Mouse (Mus musculus): ENCODE measurements around the gene Csf3r. TPM values are rescaled to one million over a fixed set of nuclear protein-coding genes. Genes with fewer than 3 reads are reported as not detected.
A peak's percentile ranks its signal among the peaks of the same experiment; 100 is the strongest.

The Csf3r gene
- polyA plus RNA-seq, 1 experiment from 2014 or later, result 0.50 TPM

DNA sequence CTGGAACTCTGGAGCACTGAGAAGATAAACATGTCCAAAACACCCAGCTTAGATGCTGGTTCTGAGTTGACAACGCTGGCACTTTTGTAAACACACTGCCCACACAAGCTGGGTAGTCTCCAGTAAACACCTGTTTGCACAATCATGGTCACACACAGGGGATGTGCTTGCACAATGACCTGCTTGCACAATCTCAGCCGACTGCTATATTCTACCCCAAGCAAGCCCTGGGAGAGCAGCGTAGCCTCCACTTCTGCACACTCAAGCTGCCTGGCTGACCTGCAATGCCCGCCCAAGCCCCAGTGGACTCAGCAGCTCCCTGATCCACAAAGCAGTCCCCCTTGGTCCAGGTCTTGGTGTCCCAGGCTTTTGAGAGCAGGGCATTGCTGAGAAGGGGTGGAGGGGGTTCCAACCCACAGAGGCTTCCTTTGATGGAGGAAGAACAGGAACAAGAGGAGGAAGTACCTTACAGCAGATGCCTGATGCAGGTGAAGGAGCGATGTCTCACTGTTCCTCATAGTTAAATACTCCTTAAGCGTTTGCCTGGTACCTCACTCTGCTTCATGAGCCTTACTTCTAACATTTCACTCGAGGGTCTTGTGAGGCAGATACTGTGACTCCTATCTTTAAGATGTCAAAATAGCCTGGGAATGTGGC is 6.5 kb upstream of the Csf3r start:
- H3K36me3 ChIP-seq, result no peaks in the 10 kb centered on the region
- H3K4me3 ChIP-seq, result no peak overlapping the region
- no peak overlapping the region for H3K4me2 ChIP-seq
- WGBS, result 84% methylated on average over 7 of the region's 7 CpGs
- H3K9me3 ChIP-seq, result no peaks in the 10 kb centered on the region
- H3K9ac ChIP-seq, result no peak overlapping the region
- no peaks in the 10 kb centered on the region for H3K27me3 ChIP-seq
- no peak for ATAC-seq (ENCODE audit: low read depth)
- H3K4me1 ChIP-seq (replicated peaks), result no peaks in the 10 kb centered on the region
- no peak overlapping the region for H3K27ac ChIP-seq (replicated peaks)

- ATAC-seq (ENCODE audit: low read depth), result no peak
- Histone ChIP-seq H3K36me3 (no peaks in the 10 kb centered on the region), H3K27ac (replicated peaks) (no peak overlapping the region), H3K27me3 (no peaks in the 10 kb centered on the region), H3K4me3 (no peak overlapping the region), H3K9me3 (no peaks in the 10 kb centered on the region), H3K4me1 (replicated peaks) (no peaks in the 10 kb centered on the region), H3K4me2 (no peak overlapping the region), H3K9ac (no peak overlapping the region)
- WGBS, result 80% methylated on average over 11 of the region's 11 CpGs
Observed at GRCm38 (mm10) chr4:126018966-126019538, 5.3 kb upstream of the Csf3r start.

GRCm38 (mm10) chr4:126025801-126026200 is 1.5 kb downstream of the Csf3r start:
- WGBS, result 86% methylated on average over 5 of the region's 5 CpGs
- ATAC-seq (ENCODE audit: low read depth), result no peak
- H3K27ac ChIP-seq (replicated peaks), result no peak overlapping the region
- H3K27me3 ChIP-seq, result no peaks in the 10 kb centered on the region
- H3K9me3 ChIP-seq, result no peaks in the 10 kb centered on the region
- no peak overlapping the region for H3K9ac ChIP-seq
- no peak overlapping the region for H3K4me2 ChIP-seq
- no peaks in the 10 kb centered on the region for H3K36me3 ChIP-seq
- H3K4me1 ChIP-seq (replicated peaks), result no peaks in the 10 kb centered on the region
- H3K4me3 ChIP-seq, result no peak overlapping the region

DNA sequence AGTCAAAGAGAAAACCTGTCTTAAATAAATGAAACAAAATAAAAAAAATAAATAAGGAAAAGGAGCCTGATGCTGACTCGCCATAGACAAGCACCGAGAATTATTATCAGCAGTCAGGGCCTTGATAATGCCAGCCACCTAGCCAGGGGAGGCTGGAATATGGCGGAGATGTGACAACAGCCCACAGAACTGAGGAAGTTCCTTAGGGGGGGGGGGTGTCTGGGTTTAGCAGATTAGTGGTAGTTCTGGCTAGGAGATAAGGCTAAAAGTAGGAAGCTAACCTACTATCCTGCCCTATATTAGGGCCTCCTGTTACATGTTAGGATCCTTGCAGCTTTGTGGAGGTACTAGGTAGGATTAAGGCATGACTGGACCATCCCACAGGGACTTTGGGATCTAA is 3.6 kb downstream of the Csf3r start:
- Histone ChIP-seq H3K9me3 (no peaks in the 10 kb centered on the region), H3K4me3 (no peak overlapping the region), H3K9ac (no peak overlapping the region), H3K4me1 (replicated peaks) (no peaks in the 10 kb centered on the region), H3K36me3 (no peaks in the 10 kb centered on the region), H3K4me2 (no peak overlapping the region), H3K27me3 (no peaks in the 10 kb centered on the region), H3K27ac (replicated peaks) (no peak overlapping the region)
- WGBS, result 95% methylated on average over 3 of the region's 3 CpGs
- ATAC-seq (ENCODE audit: low read depth), result no peak

DNA sequence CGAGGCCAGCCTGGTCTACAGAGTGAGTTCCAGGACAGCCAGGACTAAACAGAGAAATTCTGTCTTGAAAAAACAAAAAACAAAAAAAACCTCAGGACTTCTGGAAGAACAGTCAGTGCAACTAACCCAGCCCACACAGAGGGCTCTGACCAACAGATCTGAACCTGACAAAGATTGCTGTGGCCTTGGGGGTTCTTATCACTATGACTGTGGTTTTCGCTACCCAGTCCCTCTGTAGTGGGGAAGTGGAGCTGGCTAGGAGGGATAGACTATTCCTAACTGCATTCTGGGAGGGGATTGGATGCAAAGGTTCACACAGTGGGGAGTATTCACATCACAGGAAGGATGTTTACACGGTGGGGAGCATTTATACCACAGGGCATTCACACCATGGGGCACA is 4.7 kb downstream of the Csf3r start:
- Histone ChIP-seq H3K27ac (replicated peaks) (no peak overlapping the region), H3K36me3 (no peaks in the 10 kb centered on the region), H3K4me1 (replicated peaks) (no peaks in the 10 kb centered on the region), H3K9ac (no peak overlapping the region), H3K4me3 (no peak overlapping the region), H3K27me3 (no peaks in the 10 kb centered on the region), H3K4me2 (no peak overlapping the region), H3K9me3 (no peaks in the 10 kb centered on the region)
- 71% methylated on average over 3 of the region's 3 CpGs for WGBS
- no peak for ATAC-seq (ENCODE audit: low read depth)

DNA sequence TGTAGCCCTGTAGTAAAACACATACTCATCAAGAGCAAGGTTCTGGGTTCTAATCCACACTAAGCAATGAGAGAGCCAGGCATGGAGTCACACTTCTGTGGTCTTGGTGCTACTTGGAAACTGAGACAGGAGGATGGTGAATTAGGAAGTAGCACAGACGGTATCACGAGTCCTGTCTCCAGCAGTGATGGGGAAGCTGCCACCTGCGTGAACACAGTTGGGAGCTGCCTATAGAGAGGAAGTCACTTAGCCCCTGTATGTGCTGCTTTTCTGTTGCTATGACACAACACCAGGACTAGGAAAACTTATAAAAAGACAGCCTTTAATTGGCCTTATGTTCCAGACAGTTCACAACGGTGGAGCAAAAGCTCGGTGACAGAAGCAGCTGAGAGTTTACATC is 6.4 kb downstream of the Csf3r start:
- Histone ChIP-seq H3K9ac (no peak overlapping the region), H3K4me1 (replicated peaks) (no peaks in the 10 kb centered on the region), H3K27me3 (no peaks in the 10 kb centered on the region), H3K4me3 (no peak overlapping the region), H3K36me3 (no peaks in the 10 kb centered on the region), H3K4me2 (no peak overlapping the region), H3K9me3 (no peaks in the 10 kb centered on the region), H3K27ac (replicated peaks) (no peak overlapping the region)
- WGBS, result 81% methylated on average over 5 of the region's 5 CpGs
- ATAC-seq (ENCODE audit: low read depth), result no peak

DNA sequence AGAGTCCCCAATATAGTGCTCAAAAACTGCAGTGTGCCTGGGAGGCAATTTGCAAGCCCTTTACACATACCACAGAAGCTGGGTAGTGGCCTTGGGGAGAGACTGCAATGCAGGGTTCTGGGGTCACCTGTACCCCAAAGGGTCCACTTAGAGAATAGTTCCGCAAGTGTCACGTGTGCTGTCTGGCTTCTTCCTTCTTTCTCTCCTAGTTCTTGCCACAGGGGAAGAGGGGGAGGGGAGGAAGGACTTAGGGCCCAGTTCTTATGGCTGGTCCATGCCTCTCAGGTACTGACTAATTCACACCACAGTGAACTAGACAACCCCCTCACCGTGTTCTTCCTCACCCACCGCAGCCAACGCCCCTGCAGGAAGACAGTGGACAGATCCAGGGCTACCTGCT is 11.1 kb downstream of the Csf3r start:
- Histone ChIP-seq H3K27me3 (no peaks in the 10 kb centered on the region), H3K4me1 (replicated peaks) (no peaks in the 10 kb centered on the region), H3K4me3 (no peak overlapping the region), H3K9ac (no peak overlapping the region), H3K27ac (replicated peaks) (no peak overlapping the region), H3K9me3 (no peaks in the 10 kb centered on the region), H3K36me3 (no peaks in the 10 kb centered on the region), H3K4me2 (no peak overlapping the region)
- WGBS, result 86% methylated on average over 5 of the region's 5 CpGs
- ATAC-seq (ENCODE audit: low read depth), result no peak

GRCm38 (mm10) chr4:126046851-126047585 is 22.7 kb downstream of the Csf3r start, which contains the start of gene Mrps15:
Gene Mrps15, plus strand, starts transcription at chr4:126046925.
- under 1% methylated on average over 56 of the region's 56 CpGs for WGBS

GRCm38 (mm10) chr4:126051617-126052016 is 27.3 kb downstream of the Csf3r start:
- no peak overlapping the region for H3K9ac ChIP-seq
- H3K9me3 ChIP-seq, result no peaks in the 10 kb centered on the region
- no peaks in the 10 kb centered on the region for H3K27me3 ChIP-seq
- no peak overlapping the region for H3K4me2 ChIP-seq
- 87% methylated on average over 7 of the region's 7 CpGs for WGBS
- no peak for ATAC-seq (ENCODE audit: low read depth)
- no peak overlapping the region for H3K27ac ChIP-seq (replicated peaks)
- H3K4me1 ChIP-seq (replicated peaks), result peaks cover 15% of the 10 kb centered on the region
- H3K36me3 ChIP-seq, result peaks cover 76% of the 10 kb centered on the region
- no peak overlapping the region for H3K4me3 ChIP-seq

More at GRCm38 (mm10) chr4:126046851-126047585, 22.7 kb downstream of the Csf3r start, which contains the start of gene Mrps15:
- Histone ChIP-seq H3K4me3 (peak within 1 kb of the TSS; percentile 94), H3K4me2 (peak within 1 kb of the TSS; percentile 96), H3K36me3 (peaks cover 32% of the 10 kb centered on the region), H3K4me1 (replicated peaks) (peaks cover 15% of the 10 kb centered on the region), H3K9me3 (no peaks in the 10 kb centered on the region), H3K9ac (peak within 1 kb of the TSS; percentile 84), H3K27me3 (no peaks in the 10 kb centered on the region), H3K27ac (replicated peaks) (peak within 1 kb of the TSS; percentile 78)
- ATAC-seq (ENCODE audit: low read depth), result peak; percentile 97

DNA sequence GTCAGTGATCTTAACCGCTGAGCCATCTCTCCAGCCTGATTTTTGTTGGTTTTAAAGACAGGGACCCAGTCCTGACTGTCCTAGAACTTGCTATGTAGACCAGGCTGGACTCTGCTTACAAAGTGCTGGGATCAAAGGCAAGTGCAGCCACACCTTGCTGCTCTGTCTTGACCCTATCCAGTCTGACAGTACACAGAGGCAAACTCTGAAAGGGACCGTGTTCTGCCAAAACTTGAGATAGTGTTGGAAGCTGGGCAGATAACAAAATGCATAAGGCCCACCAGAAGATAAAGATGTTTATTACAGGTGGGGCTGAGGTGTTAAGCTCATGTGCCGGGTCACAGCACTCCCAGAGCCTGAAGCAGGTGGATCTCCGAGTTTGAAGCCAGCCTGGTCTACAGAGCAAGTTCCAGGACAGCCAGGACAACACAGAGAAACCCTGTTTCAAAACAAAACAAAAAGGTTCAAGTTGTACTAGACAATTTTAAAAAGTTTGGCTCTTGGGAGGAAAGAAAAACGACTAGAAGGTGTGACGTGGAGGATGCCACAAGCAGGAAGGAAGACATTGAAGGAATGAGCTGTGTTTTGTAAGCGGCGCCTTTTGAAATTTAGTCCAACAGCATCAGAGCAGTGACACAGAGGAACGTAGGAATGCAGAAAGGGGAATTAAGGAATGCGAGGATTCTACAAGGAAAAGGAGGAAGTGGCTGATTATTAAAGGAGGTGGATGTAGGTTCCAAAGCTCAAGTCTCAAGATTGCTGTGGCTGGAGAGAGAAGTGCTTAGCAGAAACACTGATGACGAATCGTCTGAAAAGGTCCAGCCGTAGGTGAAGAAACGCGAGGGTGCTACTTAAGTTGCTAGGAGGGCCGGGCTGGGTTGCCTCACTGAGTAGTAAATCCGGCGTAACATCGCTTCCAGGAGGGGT is 33.1 kb downstream of the Csf3r start:
- Histone ChIP-seq H3K27ac (replicated peaks) (no peak overlapping the region), H3K27me3 (no peaks in the 10 kb centered on the region), H3K4me3 (peak overlapping the region; percentile 71), H3K9me3 (no peaks in the 10 kb centered on the region), H3K4me1 (replicated peaks) (peaks cover 23% of the 10 kb centered on the region), H3K9ac (peak overlapping the region; percentile 56), H3K36me3 (peaks cover 42% of the 10 kb centered on the region), H3K4me2 (peak overlapping the region; percentile 74)
- no peak for ATAC-seq (ENCODE audit: low read depth)
- 16% methylated on average over 19 of the region's 19 CpGs for WGBS

DNA sequence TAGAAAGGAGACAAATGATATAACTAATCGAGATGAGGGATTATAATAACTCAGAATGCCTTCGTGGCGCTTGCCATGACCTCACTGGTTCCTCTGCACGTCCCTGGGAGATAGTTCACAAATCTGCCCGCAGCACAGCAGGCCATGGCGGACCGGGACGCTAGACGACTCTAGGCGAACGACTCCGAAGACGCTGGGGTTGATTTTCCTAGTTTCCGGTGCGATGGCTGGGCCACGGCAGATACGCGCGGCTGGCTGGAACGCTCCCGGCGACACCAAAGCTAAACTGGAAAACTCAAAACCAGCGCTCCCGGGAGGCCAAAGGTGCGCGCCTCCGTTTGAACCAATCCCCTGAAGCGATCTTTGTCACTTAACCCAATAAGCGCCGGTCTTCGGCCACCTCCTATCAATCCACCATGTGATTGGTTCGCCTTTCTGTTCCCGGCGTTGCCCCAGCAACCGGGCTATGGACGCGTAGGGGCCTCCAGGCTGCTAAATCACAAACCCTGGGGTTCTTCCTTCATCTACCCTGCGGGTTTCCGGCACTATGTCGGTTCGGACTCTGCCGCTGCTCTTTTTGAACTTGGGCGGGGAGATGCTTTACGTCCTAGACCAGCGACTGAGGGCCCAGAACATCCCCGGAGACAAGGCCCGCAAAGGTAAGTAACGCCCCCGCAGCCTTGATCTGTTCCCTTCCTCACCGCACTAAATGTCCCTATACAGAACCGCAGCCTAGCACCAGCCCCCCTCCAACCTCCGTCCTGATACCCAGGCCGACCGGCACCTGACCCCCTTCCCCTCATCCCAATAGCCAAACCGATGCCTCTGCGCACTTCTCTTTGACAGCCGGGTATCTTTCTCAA is 34.0 kb downstream of the Csf3r start, which contains the start of gene Oscp1:
Gene Oscp1, plus strand, starts transcription at position 432 of the 863 bp plus-strand sequence.
- Histone ChIP-seq H3K4me1 (replicated peaks) (peaks cover 23% of the 10 kb centered on the region), H3K4me2 (peak within 1 kb of the TSS; percentile 74), H3K27me3 (no peaks in the 10 kb centered on the region), H3K4me3 (peak within 1 kb of the TSS; percentile 71), H3K36me3 (peaks cover 38% of the 10 kb centered on the region), H3K27ac (replicated peaks) (peak within 1 kb of the TSS; percentile 64), H3K9me3 (no peaks in the 10 kb centered on the region), H3K9ac (peak within 1 kb of the TSS; percentile 81)
- ATAC-seq (ENCODE audit: low read depth), result peak; percentile 98
- whole genome bisulfite sequencing, result under 1% methylated on average over 57 of the region's 57 CpGs
